Mouse (Mus musculus) liver, embryonic 14.5 days (tissue): Measurements from ENCODE around the gene Srm.

ENCODE experiments used
- CTCF ChIP-seq: IDR thresholded peaks from 2 replicates; pipeline ENCODE4 v1.5.1; 2016; ENCODE audit warnings: antibody characterized with exemption, low read depth, control low read depth
- EP300 ChIP-seq: IDR thresholded peaks from 2 replicates; pipeline ENCODE4 v1.6.1; 2016; ENCODE audit warnings: antibody characterized with exemption, low read depth

- TF ChIP-seq EP300 (no peak), CTCF (no peak)
These were observed 4.7 kb upstream of the Srm start for GRCm38 (mm10) chr4:148586648-148587047.
